Mouse (Mus musculus) CH12.LX (cell line): Measurements from ENCODE around the gene Rnd3. TPM values are rescaled to one million over a fixed set of nuclear protein-coding genes. Genes with fewer than 3 reads are reported as not detected.

Experiments
- DNase-seq: peaks from one replicate; pipeline ENCODE4 v3.0.0-alpha.2; 2013; ENCODE audit errors: extremely low read depth
- H3K27ac ChIP-seq: 2 replicates; pipeline ENCODE4 v1.5.1; 2012; ENCODE audit warnings: low read depth, mild to moderate bottlenecking, control low read depth, moderate library complexity; ENCODE audit not compliant: insufficient read depth
- H3K27me3 ChIP-seq: replicated peaks from 2 replicates; pipeline ENCODE3; 2012; ENCODE audit warnings: inconsistent platforms
- H3K36me3 ChIP-seq, 2 experiments: replicated peaks in 1 of 2; 2 replicates each; pipeline versions ENCODE3 to v1.6.1; 2012; ENCODE audit warnings: inconsistent platforms in 1 of 2, low read length in 1 of 2, mild to moderate bottlenecking in 1 of 2, mixed read lengths in 1 of 2, moderate library complexity in 1 of 2; ENCODE audit not compliant: control insufficient read depth in 1 of 2, insufficient read depth in 1 of 2
- H3K4me1 ChIP-seq, 2 experiments: 2 replicates each; pipeline ENCODE4 v1.6.1; 2012; ENCODE audit warnings: inconsistent platforms in 1 of 2, moderate library complexity in 1 of 2; ENCODE audit not compliant: insufficient read depth in 2 of 2, control insufficient read depth in 1 of 2
- H3K4me2 ChIP-seq: 2 replicates; pipeline ENCODE4 v1.6.1; 2012; ENCODE audit warnings: low read depth, mild to moderate bottlenecking, control low read depth; ENCODE audit not compliant: poor library complexity, insufficient read depth, severe bottlenecking
- H3K4me3 ChIP-seq, 3 experiments: fragments of 150-350 bp in 1 of 3; sonication (generic) in 1 of 3; replicated peaks in 1 of 3; 2 replicates each; pipeline versions ENCODE3 to v1.5.1; 2011 to 2012; ENCODE audit warnings: low read depth in 2 of 3, low read length in 2 of 3, mild to moderate bottlenecking in 2 of 3, moderate library complexity in 2 of 3, control low read depth in 1 of 3, improper control_type of control experiment in 1 of 3, inconsistent platforms in 1 of 3, mixed read lengths in 1 of 3; ENCODE audit not compliant: poor library complexity in 1 of 3
- H3K79me2 ChIP-seq: replicated peaks from 2 replicates; pipeline ENCODE4 v1.6.1; 2012; ENCODE audit warnings: mild to moderate bottlenecking, moderate library complexity; ENCODE audit not compliant: control insufficient read depth, poor library complexity, insufficient read depth, severe bottlenecking; ENCODE audit errors: extremely low read depth
- H3K9ac ChIP-seq: 2 replicates; pipeline ENCODE4 v1.6.1; 2012; ENCODE audit warnings: low read depth, mild to moderate bottlenecking, control low read depth, moderate library complexity; ENCODE audit not compliant: insufficient read depth
- H3K9me3 ChIP-seq: replicated peaks from 2 replicates; pipeline ENCODE3; 2012; ENCODE audit warnings: low read length, inconsistent platforms, mixed read lengths
- CHD2 ChIP-seq: IDR thresholded peaks from 2 replicates; pipeline ENCODE4 v1.6.1; 2011; ENCODE audit warnings: low read length, improper control_type of control experiment
- GABPA ChIP-seq: IDR thresholded peaks from 2 replicates; pipeline ENCODE4 v1.6.1; 2012; ENCODE audit warnings: low read depth, low read length, improper control_type of control experiment, inconsistent platforms; ENCODE audit not compliant: insufficient replicate concordance
- MAZ ChIP-seq: IDR thresholded peaks from 2 replicates; pipeline ENCODE4 v1.6.1; 2012; ENCODE audit warnings: low read depth, mild to moderate bottlenecking, inconsistent platforms, low read length, improper control_type of control experiment, moderate library complexity
- MYC ChIP-seq: IDR thresholded peaks from 2 replicates; pipeline ENCODE4 v1.6.1; 2011; ENCODE audit warnings: low read depth, mild to moderate bottlenecking, improper control_type of control experiment, low read length
- NELFE ChIP-seq: IDR thresholded peaks from 2 replicates; pipeline ENCODE4 v1.6.1; 2011; ENCODE audit warnings: low read depth, low read length, improper control_type of control experiment
- RAD21 ChIP-seq: IDR thresholded peaks from 2 replicates; pipeline ENCODE4 v1.6.1; 2011; ENCODE audit warnings: low read depth, mild to moderate bottlenecking, low read length, improper control_type of control experiment, moderate library complexity
- SMC3 ChIP-seq: IDR thresholded peaks from 2 replicates; pipeline ENCODE4 v1.6.1; 2011; ENCODE audit warnings: low read depth, low read length, improper control_type of control experiment
- ZC3H11A ChIP-seq: IDR thresholded peaks from 2 replicates; pipeline ENCODE4 v1.6.1; 2012; ENCODE audit warnings: low read depth, mild to moderate bottlenecking, inconsistent platforms, low read length, improper control_type of control experiment
- dilution Hi-C: fragments of 300-500 bp; cut with MboI; formaldehyde crosslinking; loops from 2 replicates; pipeline ENCODE4 v1.14.3; 2020; ENCODE audit warnings: low sequenced_read_pairs; ENCODE audit not compliant: extremely low pct_unique_long_range_greater_than_20kb, extremely low pct_ligation_motif_present
- in situ Hi-C: fragments of 300-500 bp; cut with MboI; formaldehyde crosslinking; loops from 3 replicates; pipeline ENCODE4 v1.14.3; 2019; ENCODE audit warnings: low sequenced_read_pairs, low pct_ligation_motif_present, low pct_unique_long_range_greater_than_20kb, mixed read lengths
- polyA plus RNA-seq: library from polyadenylated mRNA; unstranded; fragments of >175 nt; gene quantifications from 2 replicates; pipeline ENCODE4 v1.2.1, GENCODE M21; 2012; ENCODE audit warnings: low read depth; ENCODE audit not compliant: insufficient read length
- total RNA-seq, 2 experiments: library from RNA; depleted of rRNA; stranded (reverse); fragments of 300-350 nt in 1 of 2; fragments of >200 nt in 1 of 2; gene quantifications; 2 replicates each; pipeline ENCODE4 v1.2.3; 2012 to 2014

Gene Rnd3
- total and polyA plus RNA-seq, 3 experiments, result 0.08 to 1.5 (median 0.80) TPM

DNA sequence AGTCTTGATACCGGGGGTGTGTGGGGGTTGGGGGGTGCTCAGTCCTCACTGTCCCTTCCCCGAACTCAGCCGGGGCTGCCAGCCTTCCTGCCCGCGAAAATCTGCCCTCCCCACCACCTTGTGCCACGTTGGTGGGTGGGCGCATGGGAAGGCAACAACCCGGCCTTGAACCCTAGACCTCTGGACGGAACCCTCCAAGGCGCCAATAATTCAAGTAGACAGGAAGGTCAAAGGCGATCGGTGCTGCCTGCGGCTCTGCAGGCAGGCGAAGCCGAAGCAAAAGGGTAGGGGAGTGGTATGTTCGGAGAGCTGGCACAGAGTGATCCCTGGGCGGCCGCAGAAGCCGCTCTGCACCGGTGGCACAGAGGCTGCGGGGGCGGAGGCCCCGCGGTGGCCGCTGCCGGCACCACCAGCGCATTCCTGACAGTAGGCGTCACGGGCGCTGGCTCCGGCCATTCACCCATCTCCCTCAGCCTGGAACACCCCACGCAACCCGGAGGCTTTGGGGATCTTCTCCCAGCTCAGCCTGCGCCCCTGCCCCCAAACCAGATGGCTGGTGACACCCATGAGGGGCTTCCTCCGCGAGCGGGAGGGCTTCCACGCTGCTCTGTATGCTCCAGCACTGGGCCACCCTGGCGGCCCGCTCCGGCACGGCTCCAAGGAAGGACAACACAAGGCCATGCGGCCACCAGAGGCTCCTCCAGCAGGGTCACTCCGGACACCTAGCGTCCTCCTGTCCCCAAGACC is 1.4 kb downstream of the Rnd3 start:
- no peaks in the 10 kb centered on the region for H3K79me2 ChIP-seq
- in situ Hi-C loops, result loop anchor here (25.0 kb wide), 1 partner anchor 835 kb away; no protein-coding TSS in a partner anchor
- TF ChIP-seq SMC3, result no peak
- no peak for DNase-seq
- dilution Hi-C loops, result no loop called here
- H3K9me3 ChIP-seq, result no peaks in the 10 kb centered on the region
- no peak overlapping the region for H3K27ac ChIP-seq
- peak overlapping the region in 2 of 3 experiments; percentile 12 to 60 for H3K4me3 ChIP-seq
- H3K36me3 ChIP-seq, result no peaks in the 10 kb centered on the region
- H3K9ac ChIP-seq, result no peak overlapping the region
- H3K4me2 ChIP-seq, result peak overlapping the region; percentile 87
- H3K4me1 ChIP-seq, result peaks cover 0 to 6% of the 10 kb centered on the region in 2 experiments; a peak in 1 of 4 replicates
- H3K27me3 ChIP-seq, result peaks cover 6% of the 10 kb centered on the region

DNA sequence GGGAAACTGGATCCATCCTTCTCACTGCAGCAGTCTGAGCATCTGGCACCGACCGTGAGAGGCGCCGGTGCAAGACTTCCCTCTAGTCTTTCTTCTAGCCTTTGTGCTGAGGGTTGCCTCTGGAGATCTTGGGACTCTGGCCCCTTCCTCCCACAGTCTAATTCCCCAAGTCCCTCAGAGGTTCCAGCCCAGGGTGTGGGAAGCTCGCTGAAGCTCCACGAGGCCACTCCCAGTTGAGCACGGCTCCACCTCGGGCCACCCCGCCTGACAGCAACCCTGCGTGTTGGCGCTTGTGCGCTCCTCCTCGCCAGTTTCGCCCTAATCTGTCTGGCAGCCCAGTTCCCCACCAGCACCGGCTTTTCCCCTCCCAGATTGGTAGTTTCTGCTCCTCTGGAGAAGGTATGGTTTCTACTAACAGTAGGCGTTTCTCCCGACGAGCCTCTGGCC is 2.0 kb downstream of the Rnd3 start:
- in situ Hi-C loops, result loop anchor here (25.0 kb wide), 1 partner anchor 835 kb away; no protein-coding TSS in a partner anchor
- peak overlapping the region; percentile 87 for H3K4me2 ChIP-seq
- no peaks in the 10 kb centered on the region for H3K9me3 ChIP-seq
- no peak for TF ChIP-seq MAZ
- TF ChIP-seq SMC3, result no peak
- TF ChIP-seq RAD21, result no peak
- TF ChIP-seq CHD2, result no peak
- TF ChIP-seq NELFE, result no peak
- DNase-seq, result no peak
- H3K9ac ChIP-seq, result no peak overlapping the region
- dilution Hi-C loops, result no loop called here
- no peak overlapping the region for H3K27ac ChIP-seq
- peaks cover 6% of the 10 kb centered on the region for H3K27me3 ChIP-seq
- H3K4me3 ChIP-seq, result peak overlapping the region in 1 of 3 experiments; percentile 12
- H3K36me3 ChIP-seq, result no peaks in the 10 kb centered on the region
- H3K79me2 ChIP-seq, result no peaks in the 10 kb centered on the region
- peaks cover 0 to 6% of the 10 kb centered on the region in 2 experiments; a peak in 1 of 4 replicates for H3K4me1 ChIP-seq

DNA sequence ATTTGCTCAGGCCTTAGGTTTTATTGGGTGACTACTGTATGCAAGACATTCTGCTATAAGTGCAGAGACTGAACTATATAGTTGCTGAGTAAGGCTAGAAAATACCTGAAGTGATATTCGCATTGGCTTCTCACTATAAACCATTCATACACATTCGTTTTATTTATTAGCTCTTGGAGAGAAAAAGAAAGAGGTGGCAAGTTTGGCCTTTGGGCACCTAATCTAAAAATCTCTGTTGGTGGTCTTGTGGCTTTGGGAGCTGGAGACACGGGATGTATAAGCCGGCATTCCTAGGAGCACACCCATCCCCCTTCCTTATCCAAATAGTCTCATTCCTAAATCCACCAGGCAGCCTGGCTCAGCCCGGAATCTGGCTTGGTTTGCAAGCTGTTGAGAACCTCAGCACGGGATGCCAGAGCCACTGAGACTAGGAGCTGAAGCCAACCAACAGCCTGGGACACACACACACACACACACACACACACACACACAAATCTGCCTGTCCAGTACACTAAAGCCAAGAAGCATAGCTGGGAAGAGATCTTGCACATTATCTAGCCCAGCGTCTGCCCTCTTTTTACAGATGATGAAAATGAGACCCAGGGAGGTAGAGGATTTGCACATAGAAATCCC is 3.0 kb downstream of the Rnd3 start:
- TF ChIP-seq ZC3H11A (no peak), MYC (no peak), NELFE (no peak), GABPA (no peak)
- Histone ChIP-seq H3K36me3 (no peaks in the 10 kb centered on the region), H3K27me3 (peaks cover 6% of the 10 kb centered on the region), H3K79me2 (no peaks in the 10 kb centered on the region), H3K4me1 (peaks cover 0 to 6% of the 10 kb centered on the region in 2 experiments; a peak in 1 of 4 replicates), H3K9me3 (no peaks in the 10 kb centered on the region), H3K4me2 (no peak overlapping the region), H3K4me3 (no peak overlapping the region), H3K9ac (no peak overlapping the region), H3K27ac (no peak overlapping the region)
- DNase-seq, result no peak
- in situ Hi-C loops (loop anchor here (25.0 kb wide), 1 partner anchor 834 kb away; no protein-coding TSS in a partner anchor), dilution Hi-C loops (no loop called here)
